Mouse (Mus musculus): ENCODE results near the gene Eva1b.

The Eva1b gene

DNA sequence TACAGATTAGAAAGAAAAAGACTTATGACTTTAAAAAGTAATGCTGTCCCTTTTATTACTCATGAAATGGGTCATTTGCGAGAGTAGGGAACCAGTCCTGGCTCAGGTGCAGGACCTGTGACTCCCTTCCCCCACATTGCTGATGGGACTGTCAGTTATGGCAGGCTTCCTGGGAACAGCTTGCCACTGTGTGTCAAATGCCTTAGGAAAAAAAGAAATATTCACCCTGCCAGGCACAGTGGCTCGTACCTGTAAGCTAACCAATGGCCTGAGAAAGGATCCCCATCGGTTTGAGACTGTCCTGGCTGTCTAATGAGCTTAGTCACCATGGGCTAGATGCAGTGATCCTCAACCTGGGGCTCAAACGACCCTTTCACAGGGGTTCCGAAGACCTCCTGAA, 27.5 kb upstream of the Eva1b start:
- DNase-seq (ENCODE audit: low read depth), result no peak

DNA sequence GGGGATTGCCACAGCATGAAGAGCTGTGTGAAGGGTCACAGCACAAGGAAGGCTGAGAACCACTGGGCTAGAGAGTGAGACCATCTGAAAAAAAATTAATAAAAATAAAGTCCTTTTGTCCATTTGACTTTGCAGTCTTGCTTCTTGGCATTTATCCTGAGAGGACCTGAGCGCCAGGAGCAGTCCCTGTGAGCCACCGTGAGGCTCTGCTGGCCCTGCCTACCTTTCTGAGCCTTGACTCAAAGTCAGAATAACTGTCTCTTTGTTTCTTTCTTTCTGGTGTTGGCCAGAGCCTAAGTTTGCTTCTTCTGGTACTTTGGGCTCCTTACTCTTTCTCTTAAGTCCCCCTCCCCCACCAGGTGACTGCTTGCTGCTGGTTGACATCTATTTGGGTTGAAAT, 27.0 kb upstream of the Eva1b start:
- DNase-seq (ENCODE audit: low read depth), result no peak

DNA sequence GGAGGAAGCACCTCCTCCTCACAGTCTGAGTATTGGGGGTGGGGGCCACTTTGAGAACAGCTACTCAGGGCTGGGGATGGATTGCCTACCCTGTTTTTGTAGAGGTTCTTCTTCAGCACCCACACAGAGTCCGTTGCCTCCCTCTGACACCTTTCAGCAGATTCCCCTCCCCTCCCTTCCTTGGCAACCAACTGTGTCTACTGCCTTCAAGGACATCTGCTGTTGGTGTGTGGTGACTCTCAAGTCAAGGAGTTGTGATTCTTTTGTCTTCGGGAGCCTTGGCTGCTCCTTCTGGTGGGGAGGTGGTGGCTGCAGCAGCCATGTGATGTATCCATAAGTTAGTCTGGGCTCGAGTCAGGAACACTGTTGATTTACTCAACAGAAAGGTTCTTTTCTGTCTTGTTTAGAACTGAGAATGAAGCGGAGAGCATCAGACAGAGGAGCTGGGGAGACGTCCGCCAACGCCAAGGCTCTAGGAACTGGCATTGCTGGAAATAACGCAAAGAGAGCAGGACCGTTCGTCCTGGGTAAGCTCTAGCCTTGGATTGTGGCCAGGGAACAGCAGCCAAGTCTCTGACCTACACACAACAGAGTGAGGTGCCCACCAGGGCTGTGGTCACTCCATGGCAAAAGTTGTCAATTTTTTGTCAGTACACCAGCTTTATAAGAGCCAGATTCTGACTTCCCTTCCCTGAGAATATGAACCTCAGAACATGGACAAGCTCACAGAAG, 24.1 kb upstream of the Eva1b start:
- DNase-seq (ENCODE audit: low read depth), result no peak

DNA sequence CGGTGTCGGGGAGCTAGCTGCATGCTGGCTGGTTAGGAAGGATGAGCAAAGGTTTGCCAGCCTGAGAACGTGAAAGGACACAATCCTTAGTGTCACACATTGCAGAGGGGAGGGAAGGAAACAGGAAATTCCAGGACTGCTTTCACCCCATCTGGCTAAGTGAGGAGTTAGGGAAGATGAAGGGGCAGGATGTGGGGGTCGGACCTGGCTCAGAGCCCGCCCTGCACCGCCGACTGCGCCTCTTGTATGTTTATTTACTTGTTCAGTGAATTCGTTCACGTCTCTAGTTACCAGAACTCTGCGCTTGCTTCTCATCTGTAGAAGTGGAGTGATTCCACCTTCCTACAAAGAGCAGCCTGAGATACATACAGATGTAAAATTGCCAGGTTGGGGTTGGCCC, 17.0 kb upstream of the Eva1b start:
- DNase-seq (ENCODE audit: low read depth), result no peak

DNA sequence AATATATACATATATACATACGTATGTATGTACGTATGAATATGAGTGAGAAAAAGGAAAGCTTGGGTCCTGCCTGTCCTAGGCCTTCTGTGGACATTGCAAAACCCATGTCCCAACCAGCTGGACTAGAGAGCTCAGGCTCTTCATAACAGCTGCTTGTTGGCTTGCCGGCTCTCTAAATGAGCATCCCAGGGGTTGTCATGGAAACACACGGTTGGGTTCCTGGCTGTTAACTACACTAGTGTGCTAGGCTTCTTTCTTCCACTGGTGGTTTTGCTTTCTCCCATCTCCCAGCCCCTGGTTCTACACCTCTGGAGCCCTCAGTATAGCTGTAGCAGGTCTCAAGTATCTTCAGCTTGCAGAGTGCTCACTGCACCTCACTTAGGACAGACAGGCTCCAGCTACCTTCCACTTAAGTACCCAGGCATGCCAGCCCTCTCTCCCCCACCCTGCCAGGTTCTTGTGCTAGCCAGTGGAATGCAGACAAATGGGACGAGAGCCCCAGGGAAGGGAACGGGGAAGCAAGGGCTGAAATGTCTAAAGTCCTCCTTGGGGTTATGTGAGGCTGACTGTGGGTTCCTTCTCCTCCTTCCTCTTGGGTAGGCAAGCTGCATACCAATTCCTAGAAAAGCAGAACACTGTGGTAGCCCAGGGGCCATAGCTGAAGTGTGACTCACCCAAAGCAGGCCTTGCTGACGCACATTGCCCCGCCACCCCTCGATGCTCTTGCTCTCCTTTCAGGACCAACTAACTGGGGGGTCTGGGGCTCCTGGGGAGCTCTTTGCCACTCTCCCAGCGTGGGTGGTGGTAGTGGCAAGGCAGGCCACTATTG, 16.0 kb upstream of the Eva1b start:
- no peak for DNase-seq (ENCODE audit: low read depth)

DNA sequence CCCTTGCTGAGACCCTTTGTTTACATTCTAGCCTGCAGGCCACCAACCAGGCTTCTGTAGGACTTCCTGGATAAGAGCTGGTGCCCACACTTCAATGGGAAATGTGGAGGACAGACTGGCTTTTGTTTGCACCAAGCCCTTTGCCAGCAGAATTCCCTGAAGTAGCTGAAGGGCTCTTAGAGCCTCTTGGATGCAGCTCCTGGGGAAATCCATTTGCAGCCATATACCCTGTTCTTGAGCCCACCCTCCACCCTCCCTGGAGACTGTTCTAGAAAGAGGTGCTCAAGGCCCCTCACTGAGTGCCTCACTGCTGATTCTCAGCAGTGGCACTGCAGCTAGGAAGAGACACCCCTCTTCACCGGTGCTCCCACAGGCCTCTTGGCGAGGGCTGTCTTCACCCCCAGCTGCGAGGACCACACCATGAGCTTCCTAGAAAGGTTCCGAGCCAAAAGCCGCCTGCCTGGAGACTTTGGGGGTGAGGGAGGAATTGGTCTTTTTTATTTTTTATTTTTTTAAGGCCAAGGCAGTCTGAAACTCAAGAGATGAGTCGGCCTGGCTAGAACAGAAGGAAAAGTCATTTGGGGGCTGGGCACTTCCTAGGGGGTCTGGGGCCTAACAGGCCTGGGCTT, 14.8 kb upstream of the Eva1b start:
- no peak for DNase-seq (ENCODE audit: low read depth)

DNA sequence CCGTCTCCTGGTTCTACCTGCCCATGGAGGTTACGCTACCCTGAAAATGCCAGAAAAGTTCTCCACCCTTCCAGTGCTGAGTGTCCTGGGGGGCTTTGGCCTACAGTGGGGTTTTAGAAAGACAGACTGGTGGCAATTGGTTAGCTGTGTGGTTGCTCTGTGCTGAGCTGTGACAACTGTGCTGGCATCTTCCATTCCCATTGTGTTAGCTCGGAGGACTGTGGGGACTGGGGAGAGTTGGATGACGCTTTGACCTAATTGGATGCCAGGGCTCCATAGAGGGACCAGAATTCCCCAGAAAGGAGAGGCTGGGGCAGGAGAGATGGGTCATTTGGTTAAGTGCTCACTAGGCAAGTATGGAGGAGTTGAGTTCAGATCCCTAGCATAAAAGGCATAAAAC, 13.3 kb upstream of the Eva1b start:
- no peak for DNase-seq (ENCODE audit: low read depth)

DNA sequence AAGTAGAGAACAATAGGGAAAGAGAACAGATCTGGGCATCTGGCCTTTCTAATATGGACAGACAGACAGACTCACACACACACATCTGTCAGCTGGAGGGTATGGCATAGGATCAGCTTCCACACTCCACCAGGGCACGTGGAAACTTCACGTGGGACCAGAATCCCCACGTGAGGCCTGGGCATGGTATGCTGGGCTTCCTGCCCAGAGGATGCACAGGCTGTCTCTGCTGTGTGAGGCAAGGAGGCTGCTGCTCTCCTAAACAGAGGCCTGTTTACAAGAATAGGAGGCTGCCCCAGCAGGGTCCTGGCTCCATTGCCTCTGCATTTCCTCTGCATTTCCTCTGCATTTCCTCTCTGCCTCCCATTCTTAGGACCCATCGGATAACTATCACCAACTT, 12.9 kb upstream of the Eva1b start:
- no peak for DNase-seq (ENCODE audit: low read depth)

DNA sequence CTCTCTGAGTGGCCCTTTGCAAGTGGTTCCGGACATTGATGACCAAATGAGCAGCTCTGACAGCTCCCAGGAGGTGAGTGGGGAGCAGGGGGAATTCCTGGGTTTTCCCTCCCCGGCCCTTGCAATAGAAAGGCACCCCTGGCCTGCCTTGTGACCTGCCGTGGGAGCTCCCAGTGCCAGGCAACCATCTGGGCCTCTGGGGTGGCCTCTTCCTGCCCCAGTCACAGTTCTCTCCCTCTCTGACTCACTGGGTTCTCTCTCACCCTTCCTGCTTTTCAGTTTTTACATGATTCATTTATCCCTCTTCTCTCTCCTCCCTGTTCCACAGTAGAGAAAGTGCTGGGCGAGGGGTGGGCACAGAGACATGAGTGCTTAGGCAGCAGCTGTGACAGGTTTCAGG, 9.8 kb upstream of the Eva1b start:
- DNase-seq (ENCODE audit: low read depth), result no peak

DNA sequence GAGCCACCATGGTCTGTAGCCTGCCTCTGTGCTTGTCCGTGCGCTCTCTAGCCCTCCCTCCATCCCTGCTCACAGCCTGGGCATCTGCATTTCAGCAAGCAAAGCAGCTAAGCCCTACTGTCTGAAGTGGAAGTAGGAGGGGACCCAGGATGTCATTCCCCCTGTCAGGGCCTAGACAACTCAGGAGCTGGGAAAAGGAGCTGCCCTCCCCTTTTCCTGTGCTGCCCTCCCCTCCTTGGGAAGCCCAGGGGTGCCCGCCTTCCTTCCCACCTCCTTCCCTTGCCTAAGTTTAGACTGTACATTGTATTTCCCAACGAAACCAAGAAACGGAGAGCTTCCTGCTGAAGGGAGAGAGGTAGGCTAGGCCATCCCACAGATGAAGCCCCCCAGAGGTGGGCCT, 6.5 kb upstream of the Eva1b start:
- DNase-seq (ENCODE audit: low read depth), result no peak

DNA sequence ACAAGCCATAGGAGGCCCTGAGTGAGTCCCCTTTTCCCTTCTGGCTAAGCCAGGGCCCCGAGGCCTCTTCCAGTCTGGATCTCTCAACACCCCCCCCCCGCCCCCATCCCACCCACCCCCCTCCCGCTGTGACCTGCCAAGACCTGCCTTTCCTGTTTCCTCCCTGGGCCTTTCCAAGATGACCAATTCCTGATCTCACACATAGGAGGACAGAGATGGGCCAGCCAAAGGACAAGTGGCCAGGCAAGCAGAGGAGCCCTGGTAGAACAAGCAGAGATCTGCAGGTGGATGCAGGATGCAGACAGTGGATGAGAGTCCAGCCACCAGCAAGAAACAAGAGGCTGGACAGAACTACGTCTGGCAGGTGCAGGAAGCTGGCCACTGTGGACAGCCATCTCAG, 2.1 kb upstream of the Eva1b start:
- no peak for DNase-seq (ENCODE audit: low read depth)

DNA sequence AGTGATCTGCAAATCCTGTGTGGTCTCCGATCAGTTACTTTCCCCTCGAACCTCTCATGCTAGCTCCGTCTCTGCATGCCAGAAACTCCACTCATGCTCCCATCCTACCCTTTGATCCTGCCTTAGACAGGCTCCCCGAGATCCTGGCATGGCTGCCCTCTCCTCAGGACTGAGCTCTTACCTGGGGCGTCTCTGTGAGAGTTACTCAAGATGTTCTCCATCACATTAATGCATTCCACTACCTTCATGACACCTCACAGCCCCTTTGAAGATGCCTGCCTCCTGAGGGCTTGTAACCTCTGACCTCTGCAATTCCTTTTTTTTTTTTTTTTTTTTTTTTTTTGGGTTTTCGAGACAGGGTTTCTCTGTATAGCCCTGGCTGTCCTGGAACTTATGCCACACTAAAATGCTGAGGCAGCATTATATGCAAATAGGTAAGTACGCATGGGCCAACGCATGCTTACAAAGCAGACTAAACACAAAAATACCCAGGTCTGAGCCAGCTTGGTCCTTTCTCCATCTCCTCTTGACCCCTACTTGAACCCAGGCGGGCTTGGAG, 491 bp upstream of the Eva1b start:
- DNase-seq (ENCODE audit: low read depth), result no peak

DNA sequence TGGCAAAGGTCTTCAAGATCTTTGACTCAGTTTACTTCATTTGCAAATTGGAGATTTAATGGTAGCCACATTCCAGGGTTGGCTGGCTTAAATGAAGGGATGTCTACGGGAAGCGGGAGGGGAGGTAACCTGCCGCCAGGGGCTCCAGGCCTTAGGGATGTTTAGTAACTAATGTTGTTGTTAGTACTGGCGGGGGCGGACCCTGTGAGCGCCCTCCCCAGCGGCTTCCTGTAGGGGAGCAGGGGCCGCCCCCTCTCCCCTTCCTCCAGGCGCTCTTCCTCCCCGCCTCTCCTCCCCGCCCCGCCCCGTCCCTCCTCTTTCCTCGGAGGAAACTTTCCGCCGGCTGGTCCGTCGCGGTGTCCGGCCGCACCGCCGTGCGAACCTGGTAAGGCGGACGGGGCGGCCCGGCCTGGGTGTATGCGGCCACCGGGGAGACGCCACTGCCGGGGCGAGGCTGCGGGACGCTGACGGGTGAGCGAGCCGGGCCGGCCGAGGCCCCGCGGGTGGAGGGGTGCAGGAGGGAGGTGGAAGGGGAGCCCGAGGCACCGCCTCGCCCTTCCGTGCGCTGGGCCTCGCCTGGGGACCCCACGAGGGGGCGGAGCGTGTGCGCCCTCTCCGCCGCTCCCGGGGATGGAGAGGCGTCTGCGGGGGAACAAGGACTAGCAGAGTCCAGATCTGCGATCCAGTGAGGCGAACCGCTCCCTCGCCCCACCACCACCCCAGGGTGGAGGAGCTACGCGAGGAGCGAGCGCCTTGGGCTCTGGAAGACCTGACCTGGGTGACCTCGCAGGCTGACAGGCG, 817 bp downstream of the Eva1b start:
- no peak for DNase-seq (ENCODE audit: low read depth)

DNA sequence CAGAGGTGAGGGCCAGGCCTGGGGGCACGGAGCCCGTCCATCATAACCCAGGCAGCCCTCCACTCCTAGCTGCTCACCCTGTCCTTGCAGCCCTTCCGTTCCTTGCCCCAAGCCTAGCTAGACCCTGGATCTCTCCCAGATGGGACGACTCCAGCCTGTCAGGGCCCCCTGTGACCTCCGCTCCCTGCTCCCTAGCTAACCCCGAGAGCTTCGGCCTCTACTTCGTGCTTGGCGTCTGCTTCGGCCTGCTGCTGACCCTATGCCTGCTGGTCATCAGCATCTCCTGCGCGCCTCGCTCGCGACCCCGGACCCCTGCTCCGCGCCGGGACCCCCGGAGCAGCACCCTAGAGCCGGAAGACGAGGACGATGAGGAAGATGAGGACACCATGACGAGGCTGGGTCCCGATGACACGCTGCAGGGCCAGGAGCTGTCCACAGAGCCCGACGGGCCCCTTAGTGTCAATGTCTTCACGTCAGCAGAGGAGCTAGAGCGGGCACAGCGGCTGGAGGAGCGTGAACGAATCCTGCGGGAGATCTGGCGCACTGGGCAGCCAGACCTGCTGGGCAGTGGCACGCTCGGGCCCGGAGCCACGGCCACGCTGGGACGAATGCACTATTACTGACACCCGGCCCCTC, 1.6 kb downstream of the Eva1b start:
- no peak for DNase-seq (ENCODE audit: low read depth)

DNA sequence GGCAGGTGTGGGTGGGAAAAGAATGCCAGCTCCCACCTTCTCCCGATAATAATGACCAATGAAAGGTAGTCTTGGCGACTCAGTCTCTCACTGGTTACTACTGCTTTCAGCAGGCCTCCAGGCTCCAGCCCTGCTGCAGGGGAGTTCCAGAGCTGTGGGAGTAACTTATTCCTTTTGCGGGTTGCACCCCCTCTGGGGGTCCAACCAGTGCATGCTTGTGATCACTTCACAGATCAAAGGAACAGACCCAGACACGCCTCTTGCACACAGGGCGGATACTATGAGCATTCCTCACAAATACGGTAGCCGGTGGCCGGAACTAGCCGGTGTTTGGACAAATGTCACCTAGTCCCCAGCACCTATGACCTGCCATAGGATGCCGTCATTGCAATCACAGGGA, 2.3 kb downstream of the Eva1b start:
- no peak for DNase-seq (ENCODE audit: low read depth)

DNA sequence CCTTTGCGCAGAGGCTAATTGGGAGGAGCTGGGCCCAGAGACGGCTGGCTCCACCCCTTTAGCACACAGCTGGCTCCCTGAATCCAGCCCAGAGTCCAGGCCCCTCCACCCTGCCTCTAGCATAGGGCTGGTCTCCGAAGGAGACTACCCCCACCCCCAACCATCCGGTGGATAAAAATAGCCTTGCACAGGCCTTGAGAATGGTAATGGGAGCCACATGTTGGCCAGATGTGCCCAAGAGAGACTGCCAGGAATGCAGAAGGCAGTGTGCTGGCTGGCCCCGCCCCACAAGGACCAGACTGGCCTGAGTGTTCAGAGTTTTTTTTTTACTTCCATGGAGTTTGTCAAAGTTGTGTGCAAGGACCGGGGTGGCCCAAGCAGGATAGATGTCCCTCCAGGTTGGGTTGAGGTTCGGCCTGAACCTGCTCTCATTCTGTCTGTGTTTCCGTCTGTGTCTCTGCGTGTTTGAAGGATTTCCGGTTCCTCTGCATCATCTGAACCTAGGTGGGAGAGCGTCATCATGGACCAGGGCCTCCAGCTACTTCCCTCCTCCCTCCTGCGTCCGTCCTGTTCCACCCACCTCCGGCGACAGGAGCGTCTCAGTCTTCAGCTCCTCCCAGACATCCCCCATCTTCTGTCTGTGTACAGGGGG, 2.9 kb downstream of the Eva1b start:
- DNase-seq (ENCODE audit: low read depth), result no peak

DNA sequence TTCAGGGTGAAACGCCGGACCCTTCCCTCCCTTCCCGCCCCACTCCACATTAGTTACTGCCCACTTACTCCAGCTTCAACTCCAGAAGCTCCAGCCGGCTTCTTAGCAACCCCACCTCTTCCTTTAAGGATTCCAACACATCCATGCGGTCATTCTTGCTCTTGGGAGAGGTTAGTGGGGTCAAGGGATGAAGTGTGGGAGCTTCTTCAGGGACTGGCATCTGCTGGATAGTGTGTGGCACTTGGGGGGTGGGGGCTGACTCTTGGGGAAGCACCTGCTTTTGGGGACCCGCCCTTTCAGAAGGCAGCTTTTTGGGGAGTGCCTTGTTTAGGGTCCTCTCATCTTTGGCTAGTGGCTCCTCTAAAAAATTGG, 3.4 kb downstream of the Eva1b start:
- no peak for DNase-seq (ENCODE audit: low read depth)

DNA sequence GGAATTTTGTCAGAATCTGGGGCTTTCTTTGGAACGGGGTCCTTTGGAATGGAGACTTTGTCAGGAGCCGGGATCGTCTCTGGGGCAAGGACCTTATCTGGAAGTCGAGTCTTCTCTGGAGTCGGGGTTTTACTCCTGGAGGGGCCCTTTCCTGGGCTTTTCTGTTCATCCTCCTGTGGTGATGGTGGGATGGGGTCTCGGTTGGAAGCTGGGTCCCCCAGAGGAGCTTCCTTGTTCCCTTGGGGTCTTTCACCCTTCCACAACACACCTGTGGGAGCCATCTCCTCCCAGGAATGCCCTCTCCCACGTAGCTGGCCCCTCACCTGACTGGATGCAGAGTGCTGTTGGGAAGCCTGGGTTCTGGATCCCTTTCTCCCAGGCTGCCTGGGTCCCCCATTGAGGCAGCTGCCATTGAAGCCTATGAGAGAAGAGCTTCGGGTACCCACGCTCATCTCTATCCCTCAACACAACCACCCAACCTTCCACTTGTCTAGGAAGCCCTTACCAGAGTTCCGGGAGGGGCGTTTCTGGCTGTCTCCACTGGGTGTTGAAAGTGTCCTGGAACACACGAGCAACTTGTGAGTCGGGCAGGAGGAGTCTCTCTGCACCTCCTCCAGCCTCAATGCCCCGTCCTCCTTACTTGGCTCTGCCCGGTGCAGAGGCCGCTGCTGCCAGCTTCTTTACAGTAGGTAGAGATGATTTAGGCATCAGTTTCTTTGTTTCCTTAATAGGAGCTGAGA, 4.3 kb downstream of the Eva1b start:
- DNase-seq (ENCODE audit: low read depth), result no peak

DNA sequence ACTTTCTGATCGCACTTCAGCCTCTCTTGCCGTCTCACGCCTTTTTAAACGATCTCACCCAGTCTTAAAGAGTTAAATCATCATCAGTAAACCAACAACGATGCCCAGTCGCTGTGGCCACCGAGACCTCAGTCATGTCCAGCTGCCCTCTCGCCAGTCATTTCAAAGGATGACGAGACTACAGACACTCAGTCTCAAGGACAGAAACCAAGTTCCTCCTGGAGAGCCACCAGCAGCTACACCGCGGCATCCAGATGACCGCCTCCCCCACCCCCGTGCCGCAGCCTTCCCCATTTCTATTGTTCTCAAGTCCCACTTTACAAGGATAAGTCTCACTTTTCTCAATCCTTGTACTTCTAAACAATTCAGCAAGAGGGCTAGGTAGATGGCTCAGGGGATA, 5.3 kb downstream of the Eva1b start:
- DNase-seq (ENCODE audit: low read depth), result no peak

DNA sequence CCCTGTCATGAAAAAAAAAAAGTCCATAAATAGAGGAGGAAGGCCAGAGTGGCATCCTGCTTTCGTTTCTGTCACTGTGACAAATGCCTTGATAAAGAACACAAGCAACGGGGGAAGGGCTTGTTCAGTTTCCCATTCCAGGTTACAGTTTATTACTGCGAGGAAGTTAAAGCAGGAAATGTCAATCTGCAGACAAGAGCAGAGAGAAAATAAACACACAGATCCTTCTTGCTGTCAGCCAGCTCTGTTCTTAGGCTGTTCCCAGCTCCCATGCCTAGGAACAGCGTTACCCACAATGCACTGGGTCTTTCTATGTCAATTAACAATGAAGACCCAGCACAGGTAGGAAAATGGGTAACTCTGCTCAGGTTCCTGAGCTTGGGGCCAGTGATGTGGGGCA, 7.6 kb downstream of the Eva1b start:
- DNase-seq (ENCODE audit: low read depth), result no peak
